Mouse (Mus musculus) inflammation-experienced regulatory T-cells (primary cell): ENCODE measurements around the gene Gm6614. TPM values are rescaled to one million over a fixed set of nuclear protein-coding genes. Genes with fewer than 3 reads are reported as not detected.

Experiments used
- polyA plus RNA-seq, 2 experiments: library from polyadenylated mRNA; unstranded; fragments of 100-300 nt; shearing (Covaris generic); gene quantifications; one replicate each; pipeline ENCODE4 v1.2.1; 2017

The Gm6614 gene
- polyA plus RNA-seq = not detected

DNA sequence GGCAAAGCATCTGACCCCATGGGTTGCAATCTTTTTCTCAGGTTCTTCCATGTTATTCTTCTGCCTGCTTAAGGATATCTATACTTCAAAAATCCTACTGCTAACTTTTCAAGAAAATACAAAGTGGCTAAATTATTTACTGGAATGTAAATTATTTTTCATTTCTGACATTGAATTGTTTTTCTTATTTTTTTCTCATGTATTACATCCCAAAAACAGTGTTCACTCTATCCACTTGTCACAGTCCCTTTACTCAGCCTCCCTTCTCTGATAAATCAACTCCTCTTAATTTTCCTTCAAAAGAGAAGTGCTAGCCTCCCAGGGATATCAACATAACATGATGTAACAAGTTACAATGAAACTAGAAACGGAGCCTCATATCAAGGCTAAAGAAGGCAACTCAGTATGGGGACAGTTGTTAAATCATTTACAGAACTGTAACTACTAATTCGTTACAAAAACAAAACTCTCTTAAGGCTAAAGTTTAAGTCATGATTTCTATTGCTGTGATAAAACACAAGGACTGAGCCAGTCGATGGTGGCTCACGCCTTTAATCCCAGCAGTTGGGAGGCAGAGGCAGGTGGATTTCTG, at the start of gene Gm6614:
Gm6614 (minus strand) TSS at position 51 of the 592 bp plus-strand sequence.

DNA sequence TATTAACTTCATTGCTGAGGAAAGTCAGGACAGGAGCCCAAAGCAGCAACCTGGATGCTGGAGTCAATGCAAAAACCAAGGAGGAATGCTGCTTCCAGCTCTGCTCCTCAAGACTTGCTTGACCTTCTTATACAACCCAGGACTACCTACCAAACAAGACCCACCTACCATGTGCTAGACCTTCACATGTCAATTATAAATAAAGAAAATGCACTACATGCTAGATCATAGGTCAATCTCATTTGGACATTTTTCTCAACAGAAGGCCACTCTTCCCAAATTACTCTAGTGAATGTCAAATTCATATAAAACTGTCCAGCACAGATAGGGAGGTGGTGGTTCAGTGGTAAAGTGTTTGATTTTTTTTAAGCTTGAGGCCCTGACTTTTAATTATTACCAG, 64.4 kb downstream of the Gm6614 start, which contains the start of gene Slco1a1:
Slco1a1 (minus strand) TSS at position 101 of the 400 bp plus-strand sequence.

Other genes starting within 250 kb of the Gm6614 start
- under 1 TPM in 1 of 2 experiments, not detected in 1; 0.56 TPM for gene Gm5724, start 237.6 kb downstream of the Gm6614 start, polyA plus RNA-seq
- gene Slco1a4, start 155.2 kb downstream of the Gm6614 start, polyA plus RNA-seq = 1 to 10 TPM in 1 of 2 experiments, under 1 TPM in 1; 0.14 to 1.4 TPM
- gene Slco1a1, start 64.5 kb downstream of the Gm6614 start, polyA plus RNA-seq = under 1 TPM in 1 of 2 experiments, not detected in 1; 0.11 TPM
- 1 to 10 TPM in 1 of 2 experiments, under 1 TPM in 1; 0.43 to 1.5 TPM for gene Slco1a6, start 197.1 kb upstream of the Gm6614 start, polyA plus RNA-seq